Mouse (Mus musculus) CH12.LX (cell line): ENCODE measurements around the gene Hspa1a. TPM values are rescaled to one million over a fixed set of nuclear protein-coding genes. Genes with fewer than 3 reads are reported as not detected.

Experiments
- DNase-seq: peaks from one replicate; pipeline ENCODE4 v3.0.0-alpha.2; 2013; ENCODE audit errors: extremely low read depth
- H3K27ac ChIP-seq: 2 replicates; pipeline ENCODE4 v1.5.1; 2012; ENCODE audit warnings: low read depth, mild to moderate bottlenecking, control low read depth, moderate library complexity; ENCODE audit not compliant: insufficient read depth
- H3K27me3 ChIP-seq: replicated peaks from 2 replicates; pipeline ENCODE3; 2012; ENCODE audit warnings: inconsistent platforms
- H3K36me3 ChIP-seq, 2 experiments: replicated peaks in 1 of 2; 2 replicates each; pipeline versions ENCODE3 to v1.6.1; 2012; ENCODE audit warnings: inconsistent platforms in 1 of 2, low read length in 1 of 2, mild to moderate bottlenecking in 1 of 2, mixed read lengths in 1 of 2, moderate library complexity in 1 of 2; ENCODE audit not compliant: control insufficient read depth in 1 of 2, insufficient read depth in 1 of 2
- H3K4me1 ChIP-seq, 2 experiments: 2 replicates each; pipeline ENCODE4 v1.6.1; 2012; ENCODE audit warnings: inconsistent platforms in 1 of 2, moderate library complexity in 1 of 2; ENCODE audit not compliant: insufficient read depth in 2 of 2, control insufficient read depth in 1 of 2
- H3K4me2 ChIP-seq: 2 replicates; pipeline ENCODE4 v1.6.1; 2012; ENCODE audit warnings: low read depth, mild to moderate bottlenecking, control low read depth; ENCODE audit not compliant: poor library complexity, insufficient read depth, severe bottlenecking
- H3K4me3 ChIP-seq, 3 experiments: fragments of 150-350 bp in 1 of 3; sonication (generic) in 1 of 3; replicated peaks in 1 of 3; 2 replicates each; pipeline versions ENCODE3 to v1.5.1; 2011 to 2012; ENCODE audit warnings: low read depth in 2 of 3, low read length in 2 of 3, mild to moderate bottlenecking in 2 of 3, moderate library complexity in 2 of 3, control low read depth in 1 of 3, improper control_type of control experiment in 1 of 3, inconsistent platforms in 1 of 3, mixed read lengths in 1 of 3; ENCODE audit not compliant: poor library complexity in 1 of 3
- H3K79me2 ChIP-seq: replicated peaks from 2 replicates; pipeline ENCODE4 v1.6.1; 2012; ENCODE audit warnings: mild to moderate bottlenecking, moderate library complexity; ENCODE audit not compliant: control insufficient read depth, poor library complexity, insufficient read depth, severe bottlenecking; ENCODE audit errors: extremely low read depth
- H3K9ac ChIP-seq: 2 replicates; pipeline ENCODE4 v1.6.1; 2012; ENCODE audit warnings: low read depth, mild to moderate bottlenecking, control low read depth, moderate library complexity; ENCODE audit not compliant: insufficient read depth
- H3K9me3 ChIP-seq: replicated peaks from 2 replicates; pipeline ENCODE3; 2012; ENCODE audit warnings: low read length, inconsistent platforms, mixed read lengths
- BHLHE40 ChIP-seq: IDR thresholded peaks from 2 replicates; pipeline ENCODE4 v1.6.1; 2011; ENCODE audit warnings: mild to moderate bottlenecking, low read depth, low read length, improper control_type of control experiment
- CHD1 ChIP-seq: IDR thresholded peaks from 2 replicates; pipeline ENCODE4 v1.6.1; 2012; ENCODE audit warnings: low read depth, low read length, improper control_type of control experiment, inconsistent platforms
- CHD2 ChIP-seq: IDR thresholded peaks from 2 replicates; pipeline ENCODE4 v1.6.1; 2011; ENCODE audit warnings: low read length, improper control_type of control experiment
- CTCF ChIP-seq, 2 experiments: IDR thresholded peaks in 1 of 2; conservative IDR thresholded peaks in 1 of 2; 2 replicates each; pipeline ENCODE4 v1.5.1; 2011 to 2012; ENCODE audit warnings: low read depth in 2 of 2, low read length in 2 of 2, improper control_type of control experiment in 1 of 2, inconsistent platforms in 1 of 2, mild to moderate bottlenecking in 1 of 2, moderate library complexity in 1 of 2
- E2F4 ChIP-seq: IDR thresholded peaks from 2 replicates; pipeline ENCODE4 v1.6.1; 2011; ENCODE audit warnings: low read depth, low read length, improper control_type of control experiment; ENCODE audit not compliant: insufficient replicate concordance
- ELF1 ChIP-seq: IDR thresholded peaks from 2 replicates; pipeline ENCODE4 v1.6.1; 2014; ENCODE audit warnings: low read depth, mild to moderate bottlenecking, inconsistent platforms, low read length, improper control_type of control experiment
- EP300 ChIP-seq: IDR thresholded peaks from 2 replicates; pipeline ENCODE4 v1.6.1; 2011; ENCODE audit warnings: low read length, improper control_type of control experiment
- ETS1 ChIP-seq: conservative IDR thresholded peaks from 2 replicates; pipeline ENCODE4 v1.6.1; 2012; ENCODE audit warnings: low read depth, mild to moderate bottlenecking, inconsistent platforms, low read length, improper control_type of control experiment, moderate library complexity
- GABPA ChIP-seq: IDR thresholded peaks from 2 replicates; pipeline ENCODE4 v1.6.1; 2012; ENCODE audit warnings: low read depth, low read length, improper control_type of control experiment, inconsistent platforms; ENCODE audit not compliant: insufficient replicate concordance
- HCFC1 ChIP-seq: IDR thresholded peaks from 2 replicates; pipeline ENCODE4 v1.6.1; 2012; ENCODE audit warnings: low read depth, mild to moderate bottlenecking, inconsistent platforms, low read length, improper control_type of control experiment
- IRF4 ChIP-seq: IDR thresholded peaks from 2 replicates; pipeline ENCODE4 v1.6.1; 2014; ENCODE audit warnings: low read depth, mild to moderate bottlenecking, inconsistent platforms, low read length, improper control_type of control experiment
- JUN ChIP-seq: IDR thresholded peaks from 2 replicates; pipeline ENCODE4 v1.6.1; 2011; ENCODE audit warnings: low read depth, mild to moderate bottlenecking, low read length, improper control_type of control experiment, moderate library complexity; ENCODE audit not compliant: insufficient read depth
- JUND ChIP-seq: conservative IDR thresholded peaks from 2 replicates; pipeline ENCODE4 v1.6.1; 2011; ENCODE audit warnings: low read depth, low read length, improper control_type of control experiment
- KAT2A ChIP-seq: IDR thresholded peaks from 2 replicates; pipeline ENCODE4 v1.6.1; 2012; ENCODE audit warnings: low read length, improper control_type of control experiment, inconsistent platforms; ENCODE audit not compliant: insufficient replicate concordance
- MAFK ChIP-seq: IDR thresholded peaks from 2 replicates; pipeline ENCODE4 v1.6.1; 2011; ENCODE audit warnings: low read length, improper control_type of control experiment; ENCODE audit not compliant: insufficient replicate concordance
- MAX ChIP-seq: IDR thresholded peaks from 2 replicates; pipeline ENCODE4 v1.6.1; 2011; ENCODE audit warnings: low read length, improper control_type of control experiment
- MAZ ChIP-seq: IDR thresholded peaks from 2 replicates; pipeline ENCODE4 v1.6.1; 2012; ENCODE audit warnings: low read depth, mild to moderate bottlenecking, inconsistent platforms, low read length, improper control_type of control experiment, moderate library complexity
- MEF2A ChIP-seq: IDR thresholded peaks from 2 replicates; pipeline ENCODE4 v1.6.1; 2014; ENCODE audit warnings: low read depth, mild to moderate bottlenecking, inconsistent platforms, low read length, improper control_type of control experiment, borderline replicate concordance
- MXI1 ChIP-seq: IDR thresholded peaks from 2 replicates; pipeline ENCODE4 v1.6.1; 2011; ENCODE audit warnings: mild to moderate bottlenecking, low read depth, low read length, improper control_type of control experiment
- MYC ChIP-seq: IDR thresholded peaks from 2 replicates; pipeline ENCODE4 v1.6.1; 2011; ENCODE audit warnings: low read depth, mild to moderate bottlenecking, improper control_type of control experiment, low read length
- NELFE ChIP-seq: IDR thresholded peaks from 2 replicates; pipeline ENCODE4 v1.6.1; 2011; ENCODE audit warnings: low read depth, low read length, improper control_type of control experiment
- NRF1 ChIP-seq: IDR thresholded peaks from 2 replicates; pipeline ENCODE4 v1.6.1; 2014; ENCODE audit warnings: low read depth, mild to moderate bottlenecking, inconsistent platforms, low read length, improper control_type of control experiment, moderate library complexity
- PAX5 ChIP-seq: IDR thresholded peaks from 2 replicates; pipeline ENCODE4 v1.6.1; 2012; ENCODE audit warnings: low read length, inconsistent platforms, mixed read lengths
- POLR2A ChIP-seq: IDR thresholded peaks from 2 replicates; pipeline ENCODE4 v1.6.1; 2011; ENCODE audit warnings: low read depth, mild to moderate bottlenecking, improper control_type of control experiment, low read length
- POLR2AphosphoS2 ChIP-seq: IDR thresholded peaks from 2 replicates; pipeline ENCODE4 v1.6.1; 2011; ENCODE audit warnings: low read depth, low read length, improper control_type of control experiment
- RAD21 ChIP-seq: IDR thresholded peaks from 2 replicates; pipeline ENCODE4 v1.6.1; 2011; ENCODE audit warnings: low read depth, mild to moderate bottlenecking, low read length, improper control_type of control experiment, moderate library complexity
- RCOR1 ChIP-seq: conservative IDR thresholded peaks from 2 replicates; pipeline ENCODE4 v1.6.1; 2012; ENCODE audit warnings: low read depth, mild to moderate bottlenecking, inconsistent platforms, low read length, improper control_type of control experiment
- SIN3A ChIP-seq: IDR thresholded peaks from 2 replicates; pipeline ENCODE4 v1.6.1; 2012; ENCODE audit warnings: low read length, improper control_type of control experiment, inconsistent platforms
- SMC3 ChIP-seq: IDR thresholded peaks from 2 replicates; pipeline ENCODE4 v1.6.1; 2011; ENCODE audit warnings: low read depth, low read length, improper control_type of control experiment
- TBP ChIP-seq: conservative IDR thresholded peaks from 2 replicates; pipeline ENCODE4 v1.6.1; 2011; ENCODE audit warnings: low read depth, low read length, improper control_type of control experiment
- TCF12 ChIP-seq: IDR thresholded peaks from 2 replicates; pipeline ENCODE4 v1.6.1; 2014; ENCODE audit warnings: low read depth, mild to moderate bottlenecking, inconsistent platforms, low read length, improper control_type of control experiment
- UBTF ChIP-seq: IDR thresholded peaks from 2 replicates; pipeline ENCODE4 v1.6.1; 2012; ENCODE audit warnings: low read depth, mild to moderate bottlenecking, inconsistent platforms, low read length, improper control_type of control experiment, moderate library complexity
- USF1 ChIP-seq: IDR thresholded peaks from 2 replicates; pipeline ENCODE4 v1.6.1; 2014; ENCODE audit warnings: low read depth, mild to moderate bottlenecking, inconsistent platforms, low read length, improper control_type of control experiment
- USF2 ChIP-seq: conservative IDR thresholded peaks from 2 replicates; pipeline ENCODE4 v1.6.1; 2011; ENCODE audit warnings: low read depth, low read length, improper control_type of control experiment
- ZC3H11A ChIP-seq: IDR thresholded peaks from 2 replicates; pipeline ENCODE4 v1.6.1; 2012; ENCODE audit warnings: low read depth, mild to moderate bottlenecking, inconsistent platforms, low read length, improper control_type of control experiment
- ZKSCAN1 ChIP-seq: IDR thresholded peaks from 2 replicates; pipeline ENCODE4 v1.6.1; 2012; ENCODE audit warnings: low read depth, inconsistent platforms, low read length, improper control_type of control experiment, borderline replicate concordance
- ZMIZ1 ChIP-seq: IDR thresholded peaks from 2 replicates; pipeline ENCODE4 v1.6.1; 2012; ENCODE audit warnings: low read depth, mild to moderate bottlenecking, inconsistent platforms, low read length, improper control_type of control experiment
- ZNF384 ChIP-seq: IDR thresholded peaks from 2 replicates; pipeline ENCODE4 v1.6.1; 2012; ENCODE audit warnings: low read depth, low read length, improper control_type of control experiment, inconsistent platforms
- dilution Hi-C: fragments of 300-500 bp; cut with MboI; formaldehyde crosslinking; loops from 2 replicates; pipeline ENCODE4 v1.14.3; 2020; ENCODE audit warnings: low sequenced_read_pairs; ENCODE audit not compliant: extremely low pct_unique_long_range_greater_than_20kb, extremely low pct_ligation_motif_present
- in situ Hi-C: fragments of 300-500 bp; cut with MboI; formaldehyde crosslinking; loops from 3 replicates; pipeline ENCODE4 v1.14.3; 2019; ENCODE audit warnings: low sequenced_read_pairs, low pct_ligation_motif_present, low pct_unique_long_range_greater_than_20kb, mixed read lengths
- polyA plus RNA-seq: library from polyadenylated mRNA; unstranded; fragments of >175 nt; gene quantifications from 2 replicates; pipeline ENCODE4 v1.2.1, GENCODE M21; 2012; ENCODE audit warnings: low read depth; ENCODE audit not compliant: insufficient read length
- total RNA-seq, 2 experiments: library from RNA; depleted of rRNA; stranded (reverse); fragments of 300-350 nt in 1 of 2; fragments of >200 nt in 1 of 2; gene quantifications; 2 replicates each; pipeline ENCODE4 v1.2.3; 2012 to 2014

Hspa1a gene
- total and polyA plus RNA-seq, 3 experiments: not detected

DNA sequence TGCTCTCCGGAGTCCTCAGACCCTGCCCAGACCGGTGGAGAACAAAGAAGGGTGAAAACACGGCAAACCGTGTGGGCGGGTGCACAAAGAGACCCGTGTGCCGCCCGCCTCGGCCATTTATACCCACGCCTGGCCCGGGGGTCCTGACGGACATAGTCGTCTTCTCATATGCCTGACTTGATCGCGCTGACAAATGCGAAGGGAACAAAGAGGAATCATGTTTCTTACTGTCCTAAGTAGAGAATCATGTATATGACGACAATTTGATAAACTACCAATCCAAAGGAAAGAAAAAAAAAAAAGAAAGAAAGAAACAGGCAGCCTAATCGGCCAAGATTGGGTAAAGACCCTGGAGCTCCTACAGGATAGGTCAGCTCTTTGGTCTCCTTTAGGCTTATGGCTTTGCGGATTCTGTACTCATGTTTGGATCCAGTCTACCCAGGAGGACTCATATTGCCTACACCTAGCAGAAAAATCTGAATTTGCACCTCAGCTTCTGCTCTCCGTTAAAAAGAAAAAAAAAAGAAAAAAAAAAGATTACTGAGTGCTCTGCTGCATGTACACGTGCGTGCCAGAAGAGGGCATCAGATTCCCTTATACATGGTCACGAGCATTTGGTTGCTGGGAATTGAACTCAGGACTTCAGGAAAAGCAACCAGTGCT lies 19.4 kb downstream of the Hspa1a start:
- Histone ChIP-seq H3K9me3 (no peaks in the 10 kb centered on the region), H3K36me3 (peaks cover 15 to 29% of the 10 kb centered on the region in 2 experiments), H3K79me2 (peaks cover 19% of the 10 kb centered on the region), H3K27ac (peak overlapping the region; percentile 60; the same call in 1 of the 2 replicates), H3K4me2 (peak overlapping the region; percentile 40; the same call in 1 of the 2 replicates), H3K4me1 (peaks cover 10 to 19% of the 10 kb centered on the region in 2 experiments; a peak in 3 of 4 replicates), H3K4me3 (peak overlapping the region; percentile 87 to 98 (median 96)), H3K9ac (peak overlapping the region; percentile 92), H3K27me3 (no peaks in the 10 kb centered on the region)
- TF ChIP-seq ETS1 (no peak), NRF1 (no peak), MXI1 (peak; percentile 79; the same call in 1 of the 2 replicates), GABPA (no peak), POLR2AphosphoS2 (peak; percentile 98), CHD1 (0 out of 2 replicates have a peak, but pooled peaks have one; percentile 14), SIN3A (peak; percentile 78; the same call in 1 of the 2 replicates), JUND (0 out of 2 replicates have a peak, but pooled peaks have one; percentile 8), IRF4 (peak; percentile 17; the same call in 1 of the 2 replicates), MAX (peak; percentile 100), ZKSCAN1 (no peak), ZMIZ1 (peak; percentile 99), JUN (no peak), CTCF (conservative IDR thresholded peaks at IDR 0.05 in 1 of 2, IDR thresholded peaks at IDR 0.05 in 1 of 2; ENCODE audit: low read depth in 2 of 2, low read length in 2 of 2) (peak; percentile 67 to 73), RAD21 (peak; percentile 47), NELFE (peak; percentile 100), PAX5 (no peak), E2F4 (0 out of 2 replicates have a peak, but pooled peaks have one; percentile 61), HCFC1 (peak; percentile 84), MAZ (no peak), TBP (peak; percentile 98), SMC3 (peak; percentile 53), KAT2A (peak; percentile 78; the same call in 1 of the 2 replicates), MAFK (no peak), CHD2 (no peak), POLR2A (peak; percentile 99), BHLHE40 (peak; percentile 86), USF1 (no peak), ELF1 (no peak), ZC3H11A (no peak), ZNF384 (peak; percentile 67; the same call in 1 of the 2 replicates), TCF12 (peak; percentile 95), MYC (peak; percentile 92), USF2 (no peak), EP300 (no peak), MEF2A (0 out of 2 replicates have a peak, but pooled peaks have one; percentile 39), RCOR1 (no peak), UBTF (no peak)
- in situ Hi-C loops (no loop called here), dilution Hi-C loops (no loop called here)
- peak; percentile 76 for DNase-seq
